Mouse (Mus musculus) MEL (cell line): ENCODE measurements around the gene Piga.

Experiments used
- BHLHE40 ChIP-seq: IDR thresholded peaks from 2 replicates; pipeline ENCODE4 v1.6.1; 2012; ENCODE audit warnings: low read depth, mild to moderate bottlenecking, inconsistent platforms, low read length, improper control_type of control experiment, borderline replicate concordance
- CTCF ChIP-seq, 3 experiments: IDR thresholded peaks in 2 of 3; conservative IDR thresholded peaks in 1 of 3; 2 replicates each; pipeline ENCODE4 v1.5.1; 2011 to 2012; ENCODE audit warnings: low read length in 3 of 3, low read depth in 2 of 3, mild to moderate bottlenecking in 2 of 3, improper control_type of control experiment in 1 of 3, inconsistent platforms in 1 of 3, mixed read lengths in 1 of 3, moderate library complexity in 1 of 3; ENCODE audit not compliant: control insufficient read depth in 1 of 3, insufficient read depth in 1 of 3, poor library complexity in 1 of 3, severe bottlenecking in 1 of 3
- E2F4 ChIP-seq: IDR thresholded peaks from 2 replicates; pipeline ENCODE4 v1.6.1; 2011; ENCODE audit warnings: low read depth, low read length, improper control_type of control experiment, borderline replicate concordance
- ELF1 ChIP-seq: IDR thresholded peaks from 2 replicates; pipeline ENCODE4 v1.6.1; 2014; ENCODE audit warnings: low read depth, mild to moderate bottlenecking, inconsistent platforms, low read length, improper control_type of control experiment, moderate library complexity
- EP300 ChIP-seq, 2 experiments: IDR thresholded peaks; 2 replicates each; pipeline ENCODE4 v1.6.1; 2011; ENCODE audit warnings: improper control_type of control experiment in 2 of 2, low read length in 2 of 2, low read depth in 1 of 2, mild to moderate bottlenecking in 1 of 2
- ETS1 ChIP-seq: IDR thresholded peaks from 2 replicates; pipeline ENCODE4 v1.6.1; 2012; ENCODE audit warnings: low read depth, mild to moderate bottlenecking, inconsistent platforms, low read length, improper control_type of control experiment, moderate library complexity
- HCFC1 ChIP-seq: IDR thresholded peaks from 2 replicates; pipeline ENCODE4 v1.6.1; 2012; ENCODE audit warnings: low read depth, mild to moderate bottlenecking, inconsistent platforms, low read length, improper control_type of control experiment, moderate library complexity
- MYC ChIP-seq: IDR thresholded peaks from 2 replicates; pipeline ENCODE4 v1.6.1; 2011; ENCODE audit warnings: low read depth, mild to moderate bottlenecking, low read length, improper control_type of control experiment, moderate library complexity
- NRF1 ChIP-seq: IDR thresholded peaks from 2 replicates; pipeline ENCODE4 v1.6.1; 2014; ENCODE audit warnings: low read depth, mild to moderate bottlenecking, inconsistent platforms, low read length, improper control_type of control experiment, moderate library complexity; ENCODE audit not compliant: poor library complexity, insufficient read depth, severe bottlenecking
- POLR2AphosphoS5 ChIP-seq: IDR thresholded peaks from 2 replicates; pipeline ENCODE4 v1.6.1; 2012; ENCODE audit warnings: low read depth, borderline replicate concordance, mild to moderate bottlenecking, inconsistent platforms, low read length, moderate library complexity, mixed read lengths
- USF1 ChIP-seq: IDR thresholded peaks from 2 replicates; pipeline ENCODE4 v1.6.1; 2014; ENCODE audit warnings: low read depth, mild to moderate bottlenecking, inconsistent platforms, low read length, improper control_type of control experiment, moderate library complexity
- ZMIZ1 ChIP-seq: IDR thresholded peaks from 2 replicates; pipeline ENCODE4 v1.6.1; 2012; ENCODE audit warnings: low read depth, mild to moderate bottlenecking, inconsistent platforms, low read length, improper control_type of control experiment, moderate library complexity

DNA sequence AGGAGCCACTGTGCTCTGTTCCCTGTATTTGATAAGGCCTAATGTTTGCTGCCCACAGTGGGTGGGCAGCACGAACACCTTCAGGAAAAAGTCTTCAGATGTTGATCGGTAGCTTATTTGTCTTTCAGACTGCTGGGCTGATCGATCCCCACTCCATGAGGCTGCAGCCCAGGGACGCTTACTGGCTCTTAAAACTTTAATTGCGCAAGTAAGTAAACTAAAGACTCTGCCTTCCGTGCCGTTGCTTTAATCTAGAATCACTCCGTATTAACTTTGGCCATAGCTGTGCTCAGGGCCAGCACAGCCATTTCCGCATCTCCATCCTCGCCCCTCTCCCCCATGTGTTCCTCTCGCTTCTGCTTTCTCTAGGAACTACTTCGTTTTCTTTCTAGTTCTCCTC lies 26.0 kb downstream of the Piga start:
- TF ChIP-seq USF1: no peak
- TF ChIP-seq NRF1: no peak
- no peak for TF ChIP-seq EP300 (IDR thresholded peaks at IDR 0.05; ENCODE audit: low read depth in 1 of 2, low read length in 2 of 2)
- no peak for TF ChIP-seq POLR2AphosphoS5
- TF ChIP-seq CTCF (IDR thresholded peaks at IDR 0.05 in 2 of 3, conservative IDR thresholded peaks at IDR 0.05 in 1 of 3; ENCODE audit: control insufficient read depth in 1 of 3, insufficient read depth in 1 of 3, low read depth in 2 of 3, low read length in 3 of 3, poor library complexity in 1 of 3, severe bottlenecking in 1 of 3): no peak
- TF ChIP-seq BHLHE40: no peak
- peak; percentile 50 for TF ChIP-seq ELF1
- TF ChIP-seq HCFC1: no peak
- no peak for TF ChIP-seq ZMIZ1
- no peak for TF ChIP-seq E2F4
- no peak for TF ChIP-seq ETS1
- no peak for TF ChIP-seq MYC
